Mouse (Mus musculus) kidney, adult 8-10 months (tissue): ENCODE measurements at regions not wholly inside any gene's neighbourhood (a gene's known extent, or its start where the extent isn't known, plus 50 kb on each side); places are given as distances from the start of the nearest gene placed in this dataset.

ENCODE experiments used
- DNase-seq, 2 experiments: peaks; one replicate each; pipeline ENCODE4 v3.0.0; 2022

DNA sequence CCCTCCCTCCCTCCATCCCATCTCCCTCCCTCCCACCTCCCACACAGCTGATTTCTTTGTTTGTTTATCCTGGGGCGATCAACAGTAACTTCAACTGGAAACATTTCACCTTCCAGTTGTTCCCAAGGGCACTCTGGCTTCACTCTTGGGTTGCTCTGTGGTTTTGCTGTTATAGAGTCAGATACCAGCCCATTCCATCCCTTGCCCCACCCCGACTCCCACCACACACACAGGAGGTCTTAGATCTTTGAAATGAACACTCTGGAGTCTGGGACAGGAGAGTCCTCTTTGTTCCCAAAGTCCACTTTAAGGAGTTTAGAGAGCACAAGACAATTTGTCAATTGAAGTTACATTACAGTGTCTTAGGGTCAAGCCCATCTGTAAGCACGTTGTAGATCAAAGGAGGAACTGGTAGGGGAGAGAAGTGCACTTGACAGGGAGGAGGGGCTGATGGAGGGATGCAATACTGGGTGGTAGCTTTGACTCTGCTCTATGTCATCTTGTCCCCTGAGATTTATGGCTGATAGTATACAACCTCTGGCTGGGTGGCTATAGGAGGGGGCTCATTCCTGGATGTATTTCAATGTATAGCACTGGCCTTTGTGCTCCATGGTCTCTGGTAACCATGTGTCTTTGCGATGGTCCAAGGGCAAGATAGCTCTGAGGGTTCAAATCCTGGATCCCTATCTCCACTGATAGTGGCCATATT, 313.9 kb downstream of the Glrx3 start:
- DNase-seq = no peak

DNA sequence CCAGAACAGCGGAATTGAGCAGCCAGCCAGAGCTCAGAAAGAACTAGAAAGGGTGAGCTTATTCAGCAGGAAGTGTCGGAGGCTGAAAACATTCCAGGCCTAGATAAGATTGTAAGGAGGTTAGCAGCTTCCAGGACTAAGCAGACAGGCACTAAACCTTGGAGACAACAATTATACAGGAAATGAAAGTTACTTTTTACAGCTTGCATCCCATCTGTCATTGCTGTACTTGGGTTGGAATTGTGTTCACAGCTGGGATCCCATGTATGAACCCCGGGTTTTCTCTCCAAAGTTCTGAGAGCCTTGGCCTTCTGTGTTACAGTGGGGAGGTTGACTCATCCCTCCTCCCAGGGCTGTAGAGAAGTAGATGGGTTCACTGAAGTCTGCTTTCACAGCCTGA, 328.5 kb downstream of the Glrx3 start:
- no peak for DNase-seq

DNA sequence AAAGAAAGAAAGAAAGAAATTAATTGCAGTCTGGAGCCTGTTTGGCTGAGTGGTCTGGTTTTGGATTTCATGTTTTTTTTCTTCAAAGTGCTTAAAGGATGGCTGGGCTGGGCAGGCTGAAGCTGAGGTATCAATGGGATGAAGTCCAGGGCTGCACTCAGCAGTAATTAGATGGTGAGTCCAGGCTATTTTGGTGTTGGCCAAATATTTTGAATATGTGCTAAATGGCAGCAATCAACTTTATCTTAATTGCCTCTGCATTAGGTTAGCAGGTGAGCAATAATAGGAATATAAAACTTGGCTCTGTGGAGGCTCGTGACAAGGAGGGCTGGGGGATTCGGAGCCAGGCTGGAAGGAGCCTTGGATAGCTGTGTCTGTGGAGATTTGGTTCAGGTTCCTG, 329.3 kb downstream of the Glrx3 start:
- DNase-seq = no peak

DNA sequence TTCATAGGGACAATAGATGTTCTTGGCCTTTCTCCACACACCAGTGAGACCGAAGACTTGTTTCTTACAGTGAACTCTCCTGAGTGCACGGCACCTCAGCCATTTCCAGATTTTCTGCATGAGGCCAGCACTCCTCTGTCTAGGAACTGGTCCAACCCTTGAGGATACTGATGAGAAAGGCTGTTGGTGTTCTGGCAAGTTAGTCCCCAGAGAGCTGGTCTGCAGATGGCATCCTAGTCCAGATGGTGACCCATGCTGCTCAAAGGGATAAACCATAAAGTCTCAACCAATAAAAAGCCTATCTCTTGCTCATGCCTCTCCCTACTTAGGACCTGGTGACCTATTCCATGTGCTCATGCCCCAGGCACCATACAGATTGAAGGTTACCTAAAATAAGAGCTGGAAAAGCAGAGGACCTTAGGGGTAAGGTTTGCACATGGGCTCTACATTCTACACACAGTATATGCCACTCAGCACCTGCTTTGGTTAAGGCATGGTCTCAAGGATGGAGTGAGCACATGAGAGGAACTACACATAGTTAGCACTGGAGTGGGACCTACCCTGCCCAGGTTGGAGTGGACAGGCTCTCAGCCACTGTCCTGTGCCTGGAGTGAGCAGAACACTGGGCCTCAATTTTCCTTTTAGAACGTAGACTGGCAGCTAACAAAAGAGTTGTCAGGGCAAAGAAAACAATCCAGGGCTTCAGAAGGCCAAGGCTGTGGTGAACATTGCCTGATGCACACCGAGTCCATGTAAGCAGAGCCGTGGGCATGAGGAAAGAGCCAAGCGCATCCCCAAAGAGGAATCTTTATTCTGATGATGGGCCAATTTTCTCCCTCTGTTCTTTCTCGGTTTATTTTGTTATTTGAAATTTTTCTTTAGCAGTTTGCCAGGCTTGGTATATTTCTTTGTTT, 335.9 kb downstream of the Glrx3 start:
- no peak for DNase-seq

DNA sequence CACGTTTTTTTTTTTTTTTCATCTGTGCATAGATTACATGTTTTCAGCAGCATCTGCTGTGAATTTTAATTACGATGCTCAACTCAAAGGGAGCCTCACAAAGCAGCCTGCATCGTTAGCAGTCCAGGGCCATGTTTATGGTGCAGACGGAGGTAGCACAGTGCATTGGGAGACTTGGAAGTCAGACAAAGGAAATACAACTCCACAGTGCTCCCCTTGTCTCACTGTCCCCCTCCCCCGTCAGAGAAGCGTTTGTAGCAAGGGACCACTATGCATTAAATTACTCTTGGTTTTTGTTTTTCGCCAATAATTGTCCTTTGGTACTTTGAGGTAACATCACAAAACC, 336.5 kb downstream of the Glrx3 start:
- DNase-seq = no peak

DNA sequence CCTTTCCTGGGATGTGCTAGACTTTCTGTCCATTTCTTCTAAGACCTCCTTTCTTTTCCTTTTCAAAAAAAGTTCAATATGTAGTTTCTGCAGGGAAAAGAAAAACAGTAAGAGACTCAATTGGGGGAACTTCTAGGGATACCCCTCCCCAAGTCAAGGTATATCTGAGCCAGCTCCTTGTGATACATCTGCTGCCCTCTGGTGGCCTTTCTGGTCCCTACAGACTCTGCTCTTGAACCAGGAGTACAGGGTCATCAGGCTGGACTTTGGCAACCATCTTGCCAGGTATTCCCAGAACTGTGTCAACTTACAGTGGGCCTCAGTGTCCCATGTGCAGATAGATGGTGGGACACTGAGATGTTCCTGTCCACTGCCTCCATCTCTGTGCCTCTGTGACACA, 346.5 kb downstream of the Glrx3 start:
- peak; percentile 8 to 53 for DNase-seq

DNA sequence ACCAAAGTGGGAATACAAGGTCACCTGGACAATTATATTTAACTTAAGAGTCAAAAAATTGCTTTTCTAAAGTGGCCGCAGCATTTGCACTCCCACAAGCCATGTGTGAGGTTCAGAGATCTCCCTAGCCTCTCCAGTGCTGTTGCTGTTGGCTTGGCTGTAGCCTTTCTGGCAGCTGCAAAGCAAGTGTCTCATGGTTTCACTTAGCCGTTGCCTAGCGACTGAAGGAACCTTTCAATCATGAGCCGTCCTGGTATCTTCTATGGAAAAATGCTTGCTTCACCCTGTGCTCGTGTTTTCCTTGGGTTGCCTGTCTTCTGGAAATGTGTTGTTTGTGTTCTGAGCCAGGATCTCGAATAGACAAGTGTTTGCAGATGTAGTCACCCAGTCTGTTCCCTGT, 367.9 kb downstream of the Glrx3 start:
- no peak for DNase-seq

DNA sequence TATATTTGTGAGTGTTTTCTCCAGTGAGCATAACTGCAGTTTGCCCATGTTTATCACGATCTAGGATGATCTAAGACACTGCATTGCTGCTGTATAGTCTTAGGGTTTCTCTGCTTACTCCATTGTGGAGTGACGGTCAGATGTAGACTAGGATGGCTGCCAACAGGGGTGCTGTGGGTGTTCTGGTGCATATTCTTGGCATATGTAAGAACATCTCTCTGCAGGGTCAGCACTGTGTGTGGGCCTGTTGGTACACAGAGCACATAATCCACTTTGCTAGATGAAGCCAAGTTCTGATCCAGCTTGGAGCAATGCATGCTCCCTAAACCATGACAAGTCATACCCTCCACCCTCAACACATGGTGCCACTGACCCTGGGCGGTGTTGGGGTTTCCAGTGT, 375.4 kb downstream of the Glrx3 start:
- no peak for DNase-seq

DNA sequence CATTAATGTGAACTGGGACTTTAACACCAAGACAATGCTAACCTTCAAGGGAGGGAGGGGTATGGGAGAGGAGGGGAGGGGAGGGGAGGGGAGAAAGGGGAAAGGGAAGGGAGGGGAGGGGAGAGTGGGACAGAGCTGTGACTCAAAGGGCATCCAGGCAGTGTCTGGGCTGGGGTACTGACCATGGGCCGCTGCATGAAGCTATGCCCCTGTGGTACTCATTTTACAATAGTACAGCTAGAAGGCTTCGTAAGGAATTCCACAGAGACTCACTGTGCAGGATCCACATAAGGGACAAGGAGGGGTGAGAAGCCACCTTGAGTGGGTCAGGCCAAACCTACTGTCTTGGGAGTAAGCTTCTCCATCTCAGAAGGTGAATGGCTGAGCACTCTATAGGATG, 403.1 kb downstream of the Glrx3 start:
- DNase-seq = no peak

DNA sequence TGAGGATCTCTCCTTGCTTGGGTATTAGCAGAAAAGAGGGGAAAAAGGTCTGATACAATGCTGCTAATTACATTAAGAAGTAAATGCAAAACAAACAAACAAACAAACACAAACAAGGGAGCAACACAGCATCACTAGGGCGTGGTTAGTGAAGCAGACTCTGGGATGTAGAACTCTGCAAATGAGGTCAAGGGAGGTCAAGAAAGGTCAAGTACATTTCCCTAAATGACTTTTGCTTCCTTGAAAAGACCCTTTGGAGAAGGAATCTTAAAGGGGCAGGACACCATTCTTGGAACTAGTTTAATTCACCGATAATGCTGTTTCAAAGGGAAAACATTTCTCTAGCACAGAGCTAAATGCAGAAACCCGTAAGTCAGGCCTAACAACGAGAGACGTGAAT, 403.6 kb downstream of the Glrx3 start:
- no peak for DNase-seq

DNA sequence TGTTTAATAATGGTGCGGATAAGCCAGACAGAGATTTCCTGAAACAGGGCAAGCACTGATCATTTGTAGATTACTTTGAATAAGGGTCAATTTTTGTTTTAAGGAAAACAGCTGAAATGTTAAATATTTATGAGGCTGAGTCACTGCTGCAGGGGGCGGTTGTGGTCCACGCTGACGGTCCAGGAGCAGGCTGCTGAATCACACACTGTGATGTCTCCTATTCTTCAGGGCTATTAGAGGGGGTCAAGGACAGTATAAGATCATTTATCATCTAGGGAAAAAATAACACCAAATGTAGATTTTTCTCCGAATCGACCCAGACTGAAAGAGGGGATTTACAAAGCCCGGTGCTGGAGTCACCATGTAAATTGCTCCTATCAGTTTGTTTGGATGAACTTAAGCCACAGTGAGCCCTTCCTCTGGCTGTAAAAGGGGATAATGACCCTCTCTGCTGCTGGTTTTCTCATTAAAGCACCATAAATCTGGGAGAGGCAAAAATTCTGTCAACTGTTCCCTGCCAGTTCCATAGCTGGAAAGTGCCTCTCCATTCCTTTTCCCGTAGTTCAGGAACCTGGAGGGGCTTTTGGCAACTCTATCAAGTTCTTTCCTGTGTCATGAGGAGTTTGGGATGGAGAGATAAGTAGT, 404.2 kb downstream of the Glrx3 start:
- DNase-seq = no peak

DNA sequence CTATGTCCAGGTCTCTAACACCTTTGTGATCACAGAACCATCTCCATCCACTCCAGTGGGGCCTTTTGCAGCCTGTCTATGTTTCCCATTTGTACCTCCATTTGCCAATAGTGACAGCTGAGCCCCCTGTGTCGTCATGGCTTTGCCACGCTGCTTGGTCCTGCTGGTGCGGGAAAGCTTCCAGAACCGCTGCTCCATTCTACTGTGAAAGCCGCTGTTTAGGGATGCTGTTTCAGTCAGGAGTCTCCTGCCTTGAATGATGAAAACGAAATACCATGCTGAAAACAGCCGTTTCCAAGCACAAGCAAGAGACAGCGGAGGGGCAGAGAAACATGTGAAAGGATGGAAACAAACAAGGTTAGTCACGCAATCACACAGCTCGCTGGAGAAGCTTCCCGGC, 410.4 kb downstream of the Glrx3 start:
- DNase-seq = no peak

DNA sequence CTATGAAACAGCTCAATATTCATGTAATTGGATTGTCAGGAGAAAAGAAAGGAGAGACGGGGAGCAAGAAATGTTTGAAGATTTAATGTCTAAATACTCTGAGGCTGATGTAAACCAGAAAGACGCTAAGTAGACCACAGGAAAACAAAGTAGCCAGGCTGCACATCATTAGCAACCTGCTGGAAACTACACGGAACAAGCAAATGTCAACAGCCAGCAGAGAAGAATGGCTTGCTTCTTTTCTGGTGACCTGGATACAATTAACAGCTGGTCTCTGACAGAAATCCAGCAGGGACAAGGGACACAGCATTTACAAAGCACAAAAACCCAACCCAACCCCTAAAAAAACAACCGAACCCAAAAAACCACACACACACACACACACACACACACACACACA, 413.6 kb downstream of the Glrx3 start:
- DNase-seq = no peak

DNA sequence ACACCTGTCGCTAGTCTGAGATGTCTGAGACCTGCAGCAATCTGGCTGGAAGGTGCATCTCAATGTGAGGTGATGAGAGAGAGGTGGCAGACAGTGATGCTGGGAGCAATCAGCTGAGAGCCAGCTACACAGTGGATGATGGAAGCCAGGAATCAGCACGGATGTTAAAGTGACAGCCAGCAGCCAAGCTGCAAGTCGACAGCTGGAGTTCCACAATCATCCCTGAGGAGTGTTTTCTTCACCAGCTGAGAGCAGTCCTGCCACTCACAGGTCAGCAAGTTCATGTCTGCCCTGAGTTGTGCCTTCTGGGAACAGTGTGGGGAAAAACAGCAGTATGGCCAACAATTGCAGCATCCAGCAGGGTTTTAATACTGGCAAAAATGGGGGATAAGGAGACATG, 422.3 kb downstream of the Glrx3 start:
- no peak for DNase-seq

DNA sequence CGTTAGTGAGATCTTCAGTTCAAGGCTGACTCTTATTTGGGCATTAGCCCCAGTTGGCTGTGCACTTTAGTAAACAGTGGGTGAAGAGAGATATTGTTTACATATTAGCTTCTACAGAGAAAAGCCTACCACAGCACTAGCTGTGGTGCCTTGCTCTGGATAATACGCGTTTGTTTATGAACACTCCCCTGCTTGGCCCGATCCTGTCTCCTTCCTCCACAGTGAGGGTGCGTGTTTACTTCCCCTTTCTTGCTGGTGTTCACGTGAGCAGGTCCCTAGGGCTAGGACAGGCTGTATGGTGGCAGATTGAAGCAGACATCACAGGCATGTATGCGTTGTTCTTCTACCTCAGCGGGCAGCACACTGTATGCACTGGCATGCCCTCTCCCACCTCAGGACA, 423.1 kb downstream of the Glrx3 start:
- no peak for DNase-seq

DNA sequence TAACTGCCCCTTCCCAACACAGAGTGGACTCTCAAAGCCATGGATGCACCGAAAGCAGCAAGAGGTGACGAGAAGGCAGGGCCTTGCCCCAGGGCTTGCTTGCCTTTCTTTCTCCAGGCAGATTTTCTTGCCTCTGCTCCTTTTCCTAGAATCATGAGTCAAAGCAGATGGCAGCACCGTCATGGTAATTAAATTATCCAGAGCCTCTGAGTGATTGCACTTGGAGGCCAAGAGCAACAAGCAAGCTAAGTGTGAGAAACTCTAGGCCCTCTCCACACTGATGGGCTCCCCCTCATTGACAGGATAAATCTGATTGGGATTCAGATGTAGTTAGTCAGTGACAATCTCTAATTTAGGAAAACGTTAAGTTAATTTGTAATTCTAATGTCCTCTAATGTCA, 427.5 kb downstream of the Glrx3 start:
- no peak for DNase-seq

DNA sequence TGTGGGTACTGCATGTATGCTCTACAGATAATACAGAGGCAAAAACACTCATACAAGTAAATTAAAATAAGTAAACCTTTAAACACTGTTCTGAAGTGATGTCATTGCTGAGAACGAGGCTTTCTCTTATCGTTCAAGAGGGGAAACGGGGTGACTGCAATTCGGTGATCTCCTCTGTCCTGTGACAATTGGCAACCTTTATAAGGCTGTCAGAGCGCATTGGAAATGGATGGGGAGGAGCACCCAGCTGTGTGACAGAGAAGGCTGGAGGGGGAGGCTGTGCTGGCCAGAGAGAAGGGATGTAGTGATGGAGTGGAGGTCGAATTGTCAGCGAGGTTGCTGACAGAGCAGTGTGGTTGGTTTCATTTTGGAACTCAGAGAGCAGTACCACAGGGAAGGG, 428.0 kb downstream of the Glrx3 start:
- DNase-seq = no peak

DNA sequence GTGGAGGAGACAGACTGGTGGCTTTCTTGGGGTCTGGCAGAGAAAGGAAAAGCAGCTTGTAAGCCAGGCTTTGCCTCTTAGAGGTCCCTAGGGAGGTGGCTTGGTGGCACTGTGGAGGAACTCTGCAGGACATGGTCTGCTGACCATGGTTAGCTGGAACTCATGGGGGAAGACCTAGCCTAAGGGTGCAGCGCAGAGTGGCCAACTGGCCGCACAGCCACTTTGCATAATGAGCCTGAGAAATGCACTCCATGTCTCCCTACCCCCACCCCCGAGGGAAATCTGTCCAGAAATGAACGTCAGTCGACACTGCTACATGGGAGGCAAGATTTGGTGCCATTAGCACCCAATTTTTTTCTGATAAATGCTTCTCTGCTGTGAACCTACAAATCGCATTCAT, 429.5 kb downstream of the Glrx3 start:
- peak; percentile 46 to 55 for DNase-seq

DNA sequence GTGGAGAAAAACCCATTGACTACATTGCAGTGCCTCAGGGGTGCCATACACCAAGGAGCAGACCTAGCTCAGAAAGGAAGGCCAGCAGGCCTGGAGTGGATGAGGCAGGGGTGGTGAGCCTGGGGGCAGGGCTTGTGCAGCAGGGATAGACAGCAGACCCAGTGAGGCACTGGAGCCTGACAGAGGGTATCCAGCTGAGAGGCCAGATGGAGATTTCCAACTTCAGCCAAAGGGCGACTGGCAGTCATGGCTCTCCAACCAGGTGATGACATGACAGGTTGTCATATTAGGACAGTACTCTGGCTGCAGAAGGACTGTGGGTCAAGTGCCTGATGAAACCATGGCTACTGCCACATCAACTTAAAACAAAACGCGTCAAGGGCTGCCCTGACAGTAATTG, 431.1 kb downstream of the Glrx3 start:
- no peak for DNase-seq

DNA sequence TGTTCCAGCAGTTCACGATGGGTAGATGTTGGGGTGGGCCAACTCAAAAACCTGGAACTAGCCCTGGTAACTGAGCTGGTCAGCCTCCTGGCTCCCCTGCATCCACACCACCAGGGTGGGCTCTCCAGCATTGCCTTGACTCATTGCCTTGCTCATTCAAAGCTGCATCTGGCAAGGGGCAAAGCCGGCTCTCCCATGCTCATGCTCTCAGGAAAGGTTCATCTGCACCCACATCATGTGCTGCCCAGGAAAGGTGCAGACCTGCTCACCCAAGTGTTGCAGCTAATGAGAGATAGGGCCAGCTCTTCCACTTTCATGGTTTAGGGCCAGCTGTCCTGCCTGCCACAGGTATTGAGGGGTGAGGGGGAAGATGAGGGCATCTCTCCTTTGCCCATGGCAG, 437.9 kb downstream of the Glrx3 start:
- DNase-seq = no peak

DNA sequence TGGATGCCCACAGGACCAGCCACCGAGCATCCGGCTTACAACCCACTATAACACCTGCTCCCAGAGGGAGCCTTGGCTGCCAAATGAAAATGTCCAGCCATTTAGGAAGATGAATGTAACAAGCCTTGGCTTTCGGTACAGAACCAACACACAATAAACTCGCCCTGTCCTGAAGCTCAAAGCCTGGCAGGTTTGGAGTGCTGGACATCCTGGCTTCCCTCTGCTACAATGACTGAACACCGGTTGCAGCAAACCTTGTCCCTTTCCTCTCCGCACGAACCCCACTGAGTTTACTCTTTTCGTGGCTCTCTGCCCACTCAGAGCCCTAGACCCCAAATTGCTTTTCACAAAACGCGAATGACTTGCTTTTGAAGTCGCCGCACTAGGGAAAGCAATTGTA, 441.9 kb downstream of the Glrx3 start:
- no peak for DNase-seq

DNA sequence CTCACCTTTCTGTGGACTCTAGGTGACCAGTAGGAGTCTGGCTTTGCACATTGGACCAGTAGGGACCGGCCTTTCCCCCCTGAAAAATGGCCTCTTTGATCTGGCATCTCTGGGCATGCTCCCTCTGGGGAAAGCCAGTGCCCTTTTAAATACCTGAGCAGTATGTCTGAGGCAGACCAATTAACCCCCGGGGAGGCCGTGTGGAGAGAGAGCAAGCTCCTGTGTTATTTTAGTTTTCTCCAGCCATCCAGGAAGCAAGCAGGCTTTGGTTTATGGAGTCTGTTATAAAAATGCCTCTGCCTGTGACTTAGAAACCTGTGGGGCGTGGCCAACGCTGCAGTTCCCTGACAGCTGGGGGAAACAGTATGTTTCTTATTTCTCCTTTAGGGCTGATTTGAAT, 445.5 kb downstream of the Glrx3 start:
- DNase-seq = peak; percentile 13 to 31

DNA sequence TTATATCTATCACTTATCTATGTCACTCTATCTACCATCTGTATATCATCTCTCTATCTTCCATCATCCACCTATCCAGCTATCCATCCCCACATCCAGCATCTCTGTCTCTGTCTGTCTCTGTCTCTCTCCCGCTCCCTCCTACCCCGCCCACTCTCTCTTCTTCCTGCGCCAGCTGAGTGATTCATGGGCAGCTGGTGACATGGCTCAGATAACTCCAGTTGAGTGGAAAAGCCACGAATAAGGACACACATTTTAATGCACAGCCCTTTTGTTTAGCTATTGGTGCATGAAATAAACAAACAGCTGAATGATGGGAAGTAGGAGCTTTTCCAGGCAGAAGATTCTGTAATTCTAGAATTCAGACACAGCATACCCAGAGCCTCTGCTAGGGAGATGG, 446.3 kb downstream of the Glrx3 start:
- DNase-seq = no peak

DNA sequence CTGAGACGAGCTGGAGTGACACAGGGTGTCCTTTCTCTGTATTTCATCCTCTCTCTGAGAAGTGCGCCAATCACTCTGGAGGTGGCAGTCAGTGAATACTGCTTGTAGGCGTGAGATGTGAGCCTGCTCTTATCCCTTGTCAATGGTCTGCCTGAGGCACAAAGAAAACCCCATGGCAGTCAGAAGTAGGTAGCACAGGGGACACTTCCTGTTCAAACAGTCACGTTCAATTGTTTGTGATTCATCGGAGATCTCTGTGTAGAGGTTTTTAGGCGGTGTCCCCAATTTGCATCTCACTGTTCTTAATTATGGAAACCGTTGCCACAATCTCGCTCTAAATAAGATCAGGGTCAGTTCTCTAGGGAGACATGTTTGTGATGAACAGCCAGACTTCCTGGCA, 447.7 kb downstream of the Glrx3 start:
- DNase-seq = no peak
